Mouse (Mus musculus) liver, embryonic 11.5 days (tissue): ENCODE data around the gene Tbc1d9. TPM values are rescaled to one million over a fixed set of nuclear protein-coding genes. Genes with fewer than 3 reads are reported as not detected.

Source experiments
- ATAC-seq: fragments of 200-750 bp; cut with Nextera tagmentation; replicated peaks from 2 replicates; pipeline ENCODE4 v1.8.0; 2017; ENCODE audit warnings: moderate number of reproducible peaks, mild to moderate bottlenecking, moderate TSS enrichment, moderate library complexity; ENCODE audit not compliant: low FRiP score
- DNase-seq: peaks from one replicate; pipeline ENCODE4 v3.0.0-alpha.2; 2017; ENCODE audit warnings: low spot score
- H3K27ac ChIP-seq: fragments of 300-500 bp; sonication (generic); 2 replicates; pipeline ENCODE4 v1.5.1; 2014; ENCODE audit warnings: mild to moderate bottlenecking, low read depth, low read length, control low read depth
- H3K27me3 ChIP-seq: fragments of 300-500 bp; sonication (generic); replicated peaks from 2 replicates; pipeline ENCODE4 v1.6.1; 2014; ENCODE audit warnings: low read length, mixed read lengths; ENCODE audit not compliant: control insufficient read depth, insufficient read depth
- H3K36me3 ChIP-seq: fragments of 300-500 bp; sonication (generic); 2 replicates; pipeline ENCODE4 v1.6.1; 2014; ENCODE audit warnings: mild to moderate bottlenecking, low read length, moderate library complexity, mixed read lengths; ENCODE audit not compliant: control insufficient read depth, insufficient read depth
- H3K4me1 ChIP-seq: fragments of 300-500 bp; sonication (generic); replicated peaks from 2 replicates; pipeline ENCODE4 v1.6.1; 2014; ENCODE audit warnings: low read length, mixed read lengths; ENCODE audit not compliant: control insufficient read depth, insufficient read depth
- H3K4me2 ChIP-seq: fragments of 300-500 bp; sonication (generic); 2 replicates; pipeline ENCODE4 v1.6.1; 2014; ENCODE audit warnings: mild to moderate bottlenecking, control low read depth, moderate library complexity
- H3K4me3 ChIP-seq: fragments of 300-500 bp; sonication (generic); 2 replicates; pipeline ENCODE4 v1.5.1; 2014; ENCODE audit warnings: low read depth, low read length, control low read depth
- H3K9ac ChIP-seq: fragments of 300-500 bp; sonication (generic); 2 replicates; pipeline ENCODE4 v1.6.1; 2014; ENCODE audit warnings: low read depth, low read length, control low read depth
- H3K9me3 ChIP-seq: fragments of 300-500 bp; sonication (generic); 2 replicates; pipeline ENCODE4 v1.6.1; 2016; ENCODE audit warnings: low read length, inconsistent platforms, mixed read lengths; ENCODE audit not compliant: control insufficient read depth
- WGBS: fragments of 180-500 bp; shearing (Covaris S2); extraction: QIAGEN DNeasy Blood & Tissue Kit; methylation state at CpG from one replicate; pipeline ENCODE4 v1.1.7; 2014; 5-methylcytosine and 5-hydroxymethylcytosine counted together
- polyA plus RNA-seq: library from polyadenylated mRNA; unstranded; fragments of >200 nt; fragmentation: Nextera tagmentation; extraction: Ambion mirVana; gene quantifications from 2 replicates; pipeline ENCODE4 v1.2.1, GENCODE M21; 2014

Gene Tbc1d9
- polyA plus RNA-seq, 1 experiment from 2014 or later, result 0.86 TPM

DNA sequence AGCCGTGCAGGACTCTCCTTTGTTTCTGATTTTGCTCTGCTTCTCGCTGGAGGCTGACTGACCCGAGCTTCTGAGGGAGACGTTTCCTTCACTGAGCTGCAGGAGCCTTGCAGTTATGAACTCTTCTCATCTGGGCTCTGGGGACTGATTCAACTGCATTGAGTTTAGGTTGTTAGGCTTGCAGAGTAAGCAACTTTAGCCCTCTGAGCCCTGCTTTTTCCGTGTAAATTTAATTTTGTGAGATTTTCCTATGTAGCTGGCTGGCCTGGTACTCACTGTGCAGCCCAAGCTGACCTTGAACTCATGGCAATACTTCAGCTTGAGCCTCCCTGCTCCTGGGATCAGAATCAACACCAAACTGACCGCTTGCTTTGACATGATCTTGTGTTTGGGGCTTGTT is 5.7 kb downstream of the Tbc1d9 start:
- no peak overlapping the region for H3K9ac ChIP-seq
- H3K9me3 ChIP-seq, result no peaks in the 10 kb centered on the region
- no peak overlapping the region for H3K4me3 ChIP-seq
- no peak overlapping the region for H3K4me2 ChIP-seq
- H3K4me1 ChIP-seq, result no peaks in the 10 kb centered on the region
- WGBS, result 57% methylated on average over 6 of the region's 6 CpGs
- peaks cover 16% of the 10 kb centered on the region for H3K27me3 ChIP-seq
- no peak overlapping the region; the same call in 1 of the 2 replicates for H3K27ac ChIP-seq
- ATAC-seq (no peak), DNase-seq (no peak)
- H3K36me3 ChIP-seq, result no peaks in the 10 kb centered on the region

- Histone ChIP-seq H3K9ac (no peak overlapping the region), H3K4me2 (no peak overlapping the region), H3K27me3 (no peaks in the 10 kb centered on the region), H3K4me3 (no peak overlapping the region), H3K4me1 (peaks cover 12% of the 10 kb centered on the region), H3K36me3 (no peaks in the 10 kb centered on the region), H3K27ac (peak overlapping the region; percentile 34; the same call in 1 of the 2 replicates), H3K9me3 (no peaks in the 10 kb centered on the region)
- 77% methylated on average over 10 of the region's 10 CpGs for WGBS
- ATAC-seq (no peak), DNase-seq (no peak)
These were observed 10.5 kb downstream of the Tbc1d9 start for GRCm38 (mm10) chr8:83175680-83176079.

DNA sequence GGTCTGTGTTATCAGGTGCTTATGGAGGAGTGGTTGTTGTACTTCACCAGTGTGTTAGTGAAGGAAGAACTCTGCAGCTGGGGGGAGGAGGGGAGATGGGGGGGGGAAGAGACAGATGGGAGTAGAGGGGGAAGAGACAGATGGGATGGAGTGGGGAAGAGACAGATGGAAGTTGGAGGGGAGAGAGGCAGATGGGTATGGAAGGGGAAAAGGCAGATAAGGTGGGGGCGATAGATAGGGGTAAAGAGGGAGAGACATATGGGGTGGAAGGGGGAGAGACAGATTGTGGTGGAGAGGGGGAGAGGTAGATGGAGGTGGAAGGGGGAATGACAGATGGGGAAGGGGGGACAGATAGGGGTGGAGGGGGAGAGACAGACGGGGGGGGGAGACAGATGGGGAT is 11.6 kb downstream of the Tbc1d9 start:
- H3K27ac ChIP-seq, result no peak overlapping the region
- H3K4me3 ChIP-seq, result no peak overlapping the region
- H3K4me1 ChIP-seq, result peaks cover 12% of the 10 kb centered on the region
- no peak for DNase-seq
- no peak overlapping the region for H3K4me2 ChIP-seq
- H3K36me3 ChIP-seq, result no peaks in the 10 kb centered on the region
- H3K27me3 ChIP-seq, result no peaks in the 10 kb centered on the region
- no peak for ATAC-seq
- no peaks in the 10 kb centered on the region for H3K9me3 ChIP-seq
- no peak overlapping the region for H3K9ac ChIP-seq
- 48% methylated on average over 2 of the region's 2 CpGs for WGBS

- Histone ChIP-seq H3K4me3 (no peak overlapping the region), H3K9ac (no peak overlapping the region), H3K36me3 (no peaks in the 10 kb centered on the region), H3K4me2 (peak overlapping the region; percentile 31), H3K27me3 (no peaks in the 10 kb centered on the region), H3K4me1 (peaks cover 12% of the 10 kb centered on the region), H3K9me3 (no peaks in the 10 kb centered on the region), H3K27ac (peak overlapping the region; percentile 44)
- ATAC-seq (no peak), DNase-seq (no peak)
- WGBS, result 17% methylated on average over 11 of the region's 11 CpGs
These were observed 12.4 kb downstream of the Tbc1d9 start for GRCm38 (mm10) chr8:83177317-83178195.

DNA sequence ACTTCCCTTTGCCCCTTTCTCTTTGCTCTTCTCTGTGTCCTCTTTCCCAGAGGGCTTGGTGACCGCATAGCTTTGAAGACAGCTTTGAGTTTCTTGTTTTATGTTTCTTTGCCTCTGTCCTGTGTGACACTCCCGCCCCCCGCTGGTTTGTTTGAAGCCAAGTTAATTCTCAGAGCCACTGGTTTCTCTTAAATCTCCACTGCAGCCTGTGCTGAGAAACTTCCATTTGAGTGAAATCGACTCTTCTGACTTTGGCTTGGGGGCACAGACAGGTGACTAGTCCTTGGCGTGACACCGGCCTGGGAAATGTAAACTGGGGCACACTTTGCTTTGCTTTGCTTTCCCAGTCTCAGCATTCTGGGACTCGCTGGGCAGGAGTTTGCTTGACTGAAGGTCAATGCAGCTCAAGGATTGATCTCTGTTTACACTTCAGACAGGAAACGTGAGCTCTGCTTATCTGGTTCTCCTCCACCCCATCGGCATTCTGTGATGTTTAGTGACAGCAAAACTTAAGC is 13.1 kb downstream of the Tbc1d9 start:
- no peak overlapping the region for H3K4me3 ChIP-seq

DNA sequence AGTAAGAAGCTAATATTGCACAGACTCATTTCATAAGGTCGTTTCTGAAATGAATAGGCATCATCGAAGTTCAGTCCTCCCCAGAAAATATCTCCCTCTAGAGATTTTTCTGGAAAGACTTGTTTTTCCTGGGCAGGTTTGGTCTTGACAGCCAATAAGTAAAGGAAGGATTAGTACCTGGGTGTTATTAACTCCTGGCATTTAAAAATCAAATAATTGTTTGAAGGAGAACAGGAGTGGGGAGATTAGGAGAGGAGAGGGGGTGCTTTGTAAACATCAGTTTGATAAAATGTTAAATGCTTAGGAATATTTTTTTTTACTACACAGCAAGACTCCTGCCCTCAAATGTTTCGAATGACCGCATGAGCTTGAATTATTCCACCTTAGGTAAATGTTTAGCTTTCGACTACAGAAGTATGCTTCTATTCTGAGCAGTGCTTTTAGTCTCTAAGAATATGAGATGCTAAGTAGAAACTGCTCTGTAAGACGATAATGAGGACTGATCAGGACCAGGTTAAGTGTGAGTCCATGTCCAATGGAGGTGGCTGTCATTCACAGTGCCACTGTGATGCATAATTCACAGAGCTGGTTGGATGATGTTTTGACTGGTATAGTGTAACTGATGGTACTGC is 16.8 kb downstream of the Tbc1d9 start:
- H3K9ac ChIP-seq, result no peak overlapping the region
- H3K27me3 ChIP-seq, result no peaks in the 10 kb centered on the region
- no peak overlapping the region for H3K4me2 ChIP-seq
- H3K36me3 ChIP-seq, result no peaks in the 10 kb centered on the region
- H3K9me3 ChIP-seq, result no peaks in the 10 kb centered on the region
- peaks cover 14% of the 10 kb centered on the region for H3K4me1 ChIP-seq
- 78% methylated on average over 6 of the region's 6 CpGs for WGBS
- no peak overlapping the region for H3K27ac ChIP-seq
- H3K4me3 ChIP-seq, result no peak overlapping the region
- no peak for ATAC-seq
- DNase-seq, result no peak

More for the DNA sequence above, 13.1 kb downstream of the Tbc1d9 start:
- Histone ChIP-seq H3K9me3 (no peaks in the 10 kb centered on the region), H3K27me3 (no peaks in the 10 kb centered on the region), H3K36me3 (no peaks in the 10 kb centered on the region), H3K27ac (peak overlapping the region; percentile 44), H3K4me2 (peak overlapping the region; percentile 31), H3K4me1 (peaks cover 14% of the 10 kb centered on the region), H3K9ac (no peak overlapping the region)
- ATAC-seq (peak; percentile 62; the same call in 1 of the 2 replicates), DNase-seq (peak; percentile 43)
- WGBS, result 6% methylated on average over 9 of the region's 9 CpGs

DNA sequence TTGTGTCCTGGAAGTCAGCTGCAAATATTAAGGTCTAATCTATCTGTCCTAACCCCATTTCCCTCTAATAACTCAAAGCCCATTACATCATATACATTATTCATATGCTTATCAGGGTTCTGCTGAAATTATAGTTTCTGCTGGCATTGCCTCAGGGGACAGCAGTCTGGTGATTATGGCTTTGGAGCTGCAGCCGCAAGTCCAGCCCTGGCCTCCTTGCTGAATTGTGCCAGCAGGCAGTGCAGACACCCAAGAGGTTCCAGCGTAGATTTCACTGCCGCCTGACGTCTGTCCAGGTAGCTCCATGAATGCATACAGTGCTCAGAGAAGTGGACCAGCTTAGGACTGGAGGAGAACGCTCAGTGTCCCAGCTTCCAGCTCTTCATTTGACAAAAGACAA is 17.6 kb downstream of the Tbc1d9 start:
- H3K4me2 ChIP-seq, result no peak overlapping the region
- H3K9ac ChIP-seq, result no peak overlapping the region
- no peak for DNase-seq
- no peaks in the 10 kb centered on the region for H3K9me3 ChIP-seq
- no peaks in the 10 kb centered on the region for H3K27me3 ChIP-seq
- H3K27ac ChIP-seq, result no peak overlapping the region
- H3K36me3 ChIP-seq, result no peaks in the 10 kb centered on the region
- peaks cover 10% of the 10 kb centered on the region for H3K4me1 ChIP-seq
- 80% methylated on average over 5 of the region's 5 CpGs for WGBS
- H3K4me3 ChIP-seq, result no peak overlapping the region
- ATAC-seq, result no peak

DNA sequence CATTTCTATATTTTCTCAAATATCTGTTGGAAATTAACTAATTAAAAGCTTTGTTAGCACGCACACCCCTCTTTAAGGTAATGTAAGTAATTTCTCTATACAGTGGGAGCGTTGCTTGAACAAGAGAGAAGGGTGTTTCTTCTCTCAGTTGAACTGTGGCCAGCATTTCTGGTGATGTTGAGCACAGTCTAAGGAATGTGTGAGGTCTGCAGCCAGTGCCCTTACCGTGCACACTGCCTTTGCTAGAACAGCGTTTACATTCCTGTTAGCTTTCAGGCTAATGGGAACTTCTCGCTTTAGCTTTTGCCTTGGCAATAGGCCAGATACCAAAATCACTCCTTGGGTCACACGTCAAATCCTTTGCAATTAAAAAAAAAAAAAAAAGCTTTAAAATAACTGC is 21.2 kb downstream of the Tbc1d9 start:
- no peak for DNase-seq
- H3K27me3 ChIP-seq, result no peaks in the 10 kb centered on the region

More for the DNA sequence above, 21.2 kb downstream of the Tbc1d9 start:
- no peak for ATAC-seq
- Histone ChIP-seq H3K4me3 (no peak overlapping the region), H3K9me3 (no peaks in the 10 kb centered on the region), H3K9ac (no peak overlapping the region), H3K4me1 (peaks cover 3% of the 10 kb centered on the region; the same call in 1 of the 2 replicates), H3K4me2 (no peak overlapping the region), H3K27ac (no peak overlapping the region), H3K36me3 (no peaks in the 10 kb centered on the region)
- WGBS, result 72% methylated on average over 6 of the region's 6 CpGs
